9 mouse cellular contexts compared by ENCODE assay signal in the genomic region with DNA sequence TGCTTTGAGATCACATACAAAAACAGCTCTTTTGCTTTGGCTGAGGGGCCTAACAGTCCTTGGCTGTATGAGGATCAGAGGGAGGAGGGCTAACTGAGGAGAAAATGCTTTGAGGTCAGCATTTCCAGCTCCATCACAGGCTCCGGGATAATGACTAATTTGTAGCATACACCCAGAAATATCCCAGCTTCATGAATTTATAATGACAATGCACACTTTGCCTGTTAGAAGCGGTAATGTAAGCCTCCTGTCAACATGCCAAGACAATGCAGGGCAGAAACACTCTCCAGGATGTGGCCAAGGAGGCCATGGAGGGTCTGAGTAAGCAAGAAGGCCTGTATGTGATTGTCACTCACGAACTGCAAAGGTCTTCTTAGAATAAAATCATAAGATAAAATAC. TPM values are rescaled to one million over a fixed set of nuclear protein-coding genes. Genes with fewer than 3 reads are reported as not detected.
DNase-seq lines count a peak whose midpoint lies in the region; ATAC-seq and TF ChIP-seq lines count a peak whose summit lies in the region.
"Had no signal": no experiment of that assay in that cellular context is flagged by ENCODE, and none has a peak within 500 bp of the region (broad histone marks: within the 10 kb centered on the region; RNA-seq: fewer than 3 reads in every experiment).

No protein-coding gene starts in this region.

- H3K27ac ChIP-seq in layer of hippocampus, adult 2 months: peak overlapping the region; percentile 94; the same call in 1 of the 2 replicates
- H3K27ac ChIP-seq in embryonic fibroblast, embryonic 13.5 days (ENCODE audit: insufficient read depth, low read length): peak overlapping the region; percentile 39
- peak overlapping the region; percentile 96; the same call in 1 of the 2 replicates for H3K27ac ChIP-seq in intestine, embryonic 14.5 days (ENCODE audit: low read depth)
- peak overlapping the region; percentile 94 for H3K27ac ChIP-seq in neural tube, embryonic 15.5 days (replicated peaks)

- TF ChIP-seq CTCF in layer of hippocampus, adult 2 months (conservative IDR thresholded peaks at IDR 0.05): no peak
- no peak for TF ChIP-seq CTCF in embryonic fibroblast, embryonic 13.5 days (IDR thresholded peaks at IDR 0.05; ENCODE audit: borderline replicate concordance, insufficient read depth, low read length)

- peaks cover 22% of the 10 kb centered on the region for H3K36me3 ChIP-seq in intestine, embryonic 14.5 days (ENCODE audit: control insufficient read depth, insufficient read depth, low read length)
- no peaks in the 10 kb centered on the region for H3K36me3 ChIP-seq in neural tube, embryonic 15.5 days

- 0 out of 2 replicates have a peak, but pooled peaks have one; percentile 33 for TF ChIP-seq POLR2A in embryonic fibroblast, embryonic 13.5 days (IDR thresholded peaks at IDR 0.05; ENCODE audit: low read depth, low read length)

- no peaks in the 10 kb centered on the region for H3K9me3 ChIP-seq in intestine, embryonic 14.5 days (ENCODE audit: control insufficient read depth, low read length)
- H3K9me3 ChIP-seq in neural tube, embryonic 15.5 days (replicated peaks): no peaks in the 10 kb centered on the region

- no peak for ATAC-seq in intestine, embryonic 14.5 days (replicated peaks; ENCODE audit: low FRiP score, low TSS enrichment, low read depth)
- ATAC-seq in neural tube, embryonic 15.5 days (ENCODE audit: low FRiP score): no peak

- no peaks in the 10 kb centered on the region for H3K27me3 ChIP-seq in intestine, embryonic 14.5 days (replicated peaks; ENCODE audit: control insufficient read depth, insufficient read depth, low read length)
- H3K27me3 ChIP-seq in neural tube, embryonic 15.5 days (replicated peaks): no peaks in the 10 kb centered on the region

- H3K9ac ChIP-seq in intestine, embryonic 14.5 days (ENCODE audit: low read length): peak overlapping the region; percentile 96
- peak overlapping the region; percentile 90 for H3K9ac ChIP-seq in neural tube, embryonic 15.5 days (replicated peaks)

- peak overlapping the region; percentile 86 for H3K4me2 ChIP-seq in intestine, embryonic 14.5 days (ENCODE audit: low read length)
- H3K4me2 ChIP-seq in neural tube, embryonic 15.5 days: peak overlapping the region; percentile 89

- no peak for DNase-seq in layer of hippocampus, adult 2 months (ENCODE audit: low spot score in 2 of 2)
- DNase-seq in layer of hippocampus, postnatal 36 days: no peak
- DNase-seq in intestine, embryonic 14.5 days (ENCODE audit: low spot score): peak; percentile 54
- DNase-seq in left cerebral cortex, adult 11 months (ENCODE audit: low spot score): no peak
- no peak for DNase-seq in kidney, postnatal 36 days
- DNase-seq in left cerebral cortex, adult 8-10 months (ENCODE audit: low spot score in 2 of 2): no peak

- peaks cover 7% of the 10 kb centered on the region for H3K4me1 ChIP-seq in embryonic fibroblast, embryonic 13.5 days (ENCODE audit: control insufficient read depth, insufficient read depth, low read length)
- peaks cover 26% of the 10 kb centered on the region; the same call in 1 of the 2 replicates for H3K4me1 ChIP-seq in intestine, embryonic 14.5 days (replicated peaks; ENCODE audit: control insufficient read depth, insufficient read depth, low read length)
- peaks cover 62% of the 10 kb centered on the region for H3K4me1 ChIP-seq in neural tube, embryonic 15.5 days

- 27% methylated on average over 3 of the region's 3 CpGs for WGBS in intestine, embryonic 14.5 days
- 15% methylated on average over 3 of the region's 3 CpGs for whole genome bisulfite sequencing in neural tube, embryonic 15.5 days

- H3K4me3 ChIP-seq in layer of hippocampus, adult 2 months: peak overlapping the region; percentile 97
- peak overlapping the region; percentile 94 for H3K4me3 ChIP-seq in embryonic fibroblast, embryonic 13.5 days (ENCODE audit: insufficient read depth, low read length)
- H3K4me3 ChIP-seq in intestine, embryonic 14.5 days (ENCODE audit: low read depth, low read length): peak overlapping the region; percentile 94
- peak overlapping the region; percentile 94 for H3K4me3 ChIP-seq in neural tube, embryonic 15.5 days (replicated peaks)
- H3K4me3 ChIP-seq: erythroblast, embryonic 14.5 days had no signal

RNA-seq across cellular contexts. Expression of a gene that starts 7.0 kb away (rescaled TPM):
- 10 to 100 TPM; 74.0 to 79.9 TPM for total RNA-seq in layer of hippocampus, adult 2 months (2021)
- total RNA-seq in layer of hippocampus, postnatal 36 days (2021): 10 to 100 TPM; 76.0 to 82.0 TPM
- 17.4 and 19.5 TPM in 2 replicates for polyA plus RNA-seq in embryonic fibroblast, embryonic 13.5 days (2011; ENCODE audit: insufficient read length, low read depth, missing spikeins)
- polyA plus RNA-seq in intestine, embryonic 14.5 days (2014; fragmentation: Nextera tagmentation; extraction: Ambion mirVana): 54.0 and 56.3 TPM in 2 replicates
- 43.3 and 53.7 TPM in 2 replicates for polyA plus RNA-seq in neural tube, embryonic 15.5 days (2015; fragmentation: Nextera tagmentation; extraction: Ambion mirVana)
- total RNA-seq in left cerebral cortex, adult 8-10 months (2022): 10 to 100 TPM; 52.7 to 71.1 (median 66.7) TPM
- polyA plus RNA-seq: erythroblast, embryonic 14.5 days had no signal

Comparison
In these comparisons a context has a peak if more than half of its experiments do, and no peak if none do; other contexts are left out.
1. H3K27ac ChIP-seq: peak in every context shown above with its lines; median percentile 96 in intestine, embryonic 14.5 days; 94 in layer of hippocampus, adult 2 months; 94 in neural tube, embryonic 15.5 days; 39 in embryonic fibroblast, embryonic 13.5 days.